Mouse (Mus musculus) left cerebral cortex, adult 11 months (tissue): ENCODE measurements around the gene Wdr1.
A peak's percentile ranks its signal among the peaks of the same experiment; 100 is the strongest.
"Not testable (repeated sequence)": the region's sequence is repeated elsewhere in the genome, so short reads cannot be mapped to it uniquely, and the experiment has no call there.

Source experiments
- DNase-seq: peaks from one replicate; pipeline ENCODE4 v3.0.0; 2022; ENCODE audit warnings: low spot score

The Wdr1 gene

GRCm38 (mm10) chr5:38496491-38497057 lies 66.4 kb downstream of the Wdr1 start:
- no peak for DNase-seq

GRCm38 (mm10) chr5:38493890-38494289 lies 69.1 kb downstream of the Wdr1 start:
- DNase-seq = no peak

GRCm38 (mm10) chr5:38491763-38492162 lies 71.3 kb downstream of the Wdr1 start:
- DNase-seq = no peak

GRCm38 (mm10) chr5:38489739-38490138 lies 73.3 kb downstream of the Wdr1 start:
- no peak for DNase-seq

GRCm38 (mm10) chr5:38488673-38489615 lies 74.1 kb downstream of the Wdr1 start:
- no peak for DNase-seq

- DNase-seq = no peak
These were observed 75.0 kb downstream of the Wdr1 start for GRCm38 (mm10) chr5:38488026-38488425.

- DNase-seq = no peak
These were observed 75.8 kb downstream of the Wdr1 start for GRCm38 (mm10) chr5:38487247-38487646.

GRCm38 (mm10) chr5:38485946-38486345 lies 77.1 kb downstream of the Wdr1 start:
- no peak for DNase-seq

GRCm38 (mm10) chr5:38483518-38484110 lies 79.4 kb downstream of the Wdr1 start:
- no peak for DNase-seq

- DNase-seq = no peak
These were observed 82.0 kb downstream of the Wdr1 start for GRCm38 (mm10) chr5:38480822-38481707.

- DNase-seq = no peak
These were observed 82.9 kb downstream of the Wdr1 start for GRCm38 (mm10) chr5:38479908-38480725.

GRCm38 (mm10) chr5:38479545-38479907 lies 83.5 kb downstream of the Wdr1 start:
- DNase-seq = not testable (repeated sequence)

- DNase-seq = no peak
These were observed 84.0 kb downstream of the Wdr1 start for GRCm38 (mm10) chr5:38479027-38479426.

- DNase-seq = no peak
These were observed 85.1 kb downstream of the Wdr1 start for GRCm38 (mm10) chr5:38477731-38478445.

GRCm38 (mm10) chr5:38476861-38477565 lies 86.0 kb downstream of the Wdr1 start:
- DNase-seq = peak; percentile 31
